Mouse (Mus musculus) kidney, postnatal 25 days (tissue): ENCODE measurements around the gene Chchd3.

Source experiments
- DNase-seq, 2 experiments: peaks; one replicate each; pipeline ENCODE4 v3.0.0; 2021; ENCODE audit warnings: mixed read lengths in 2 of 2

Chchd3 gene

GRCm38 (mm10) chr6:32931106-32931770 is 128.8 kb downstream of the Chchd3 start:
- no peak for DNase-seq

- DNase-seq, result no peak
Observed at GRCm38 (mm10) chr6:32922391-32922790, 137.7 kb downstream of the Chchd3 start.

- DNase-seq, result no peak
Observed at GRCm38 (mm10) chr6:32920091-32920490, 140.0 kb downstream of the Chchd3 start.

DNA sequence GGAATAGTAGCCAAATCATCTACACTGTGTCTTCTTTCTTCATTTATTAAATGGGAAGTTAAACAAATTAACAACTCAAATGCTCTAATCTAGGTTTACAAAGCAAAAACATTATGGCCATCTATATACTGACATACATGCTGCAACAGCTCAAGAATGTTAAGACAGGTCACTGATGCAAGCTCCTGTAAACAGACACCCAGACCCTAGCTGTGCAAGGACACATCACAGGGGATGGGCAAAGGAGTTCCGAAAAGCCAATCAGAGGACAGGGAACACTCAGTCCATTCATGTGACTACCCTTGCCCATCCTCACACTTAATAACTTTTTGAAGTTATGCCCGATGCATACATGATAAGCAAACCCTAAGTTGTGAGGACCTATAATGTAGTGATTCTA is 149.4 kb downstream of the Chchd3 start:
- DNase-seq, result no peak

DNA sequence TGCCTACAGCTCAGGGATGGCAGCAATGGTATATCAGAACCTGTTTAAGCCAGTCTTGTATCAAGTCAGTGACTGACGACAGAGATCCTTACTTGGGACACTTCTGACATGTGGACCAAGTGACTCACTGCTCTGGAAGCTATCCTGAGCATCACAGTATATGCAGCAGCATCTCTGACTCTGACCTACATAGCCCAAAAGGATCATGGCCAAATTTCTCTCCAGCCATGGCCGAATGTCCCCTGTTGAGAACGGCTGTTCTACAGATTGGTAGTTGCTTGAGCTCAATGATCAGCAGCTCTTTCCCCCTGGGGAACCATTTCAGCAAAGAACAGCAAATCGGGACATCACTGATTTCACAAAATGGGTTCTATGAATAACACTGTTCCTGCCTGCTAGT is 161.0 kb downstream of the Chchd3 start:
- no peak for DNase-seq

DNA sequence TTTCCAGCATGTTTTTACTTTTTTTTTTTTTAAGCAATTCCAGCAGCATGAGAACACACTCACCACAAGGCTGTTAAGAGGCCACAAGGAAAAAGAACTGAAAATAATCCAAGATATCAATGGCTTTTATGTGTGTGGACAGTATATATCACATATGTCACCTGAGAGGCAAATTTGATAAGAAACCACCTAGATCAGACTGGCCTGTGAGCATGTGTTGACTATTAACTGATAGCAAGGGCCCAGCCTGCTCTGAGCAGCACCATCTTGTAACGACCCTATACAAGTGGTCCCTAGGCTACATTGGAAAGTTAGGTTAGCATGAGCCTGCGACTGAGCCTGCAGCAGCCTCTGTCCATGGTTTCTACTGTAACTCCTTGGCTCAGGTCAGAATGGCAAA is 166.0 kb downstream of the Chchd3 start:
- DNase-seq, result no peak

DNA sequence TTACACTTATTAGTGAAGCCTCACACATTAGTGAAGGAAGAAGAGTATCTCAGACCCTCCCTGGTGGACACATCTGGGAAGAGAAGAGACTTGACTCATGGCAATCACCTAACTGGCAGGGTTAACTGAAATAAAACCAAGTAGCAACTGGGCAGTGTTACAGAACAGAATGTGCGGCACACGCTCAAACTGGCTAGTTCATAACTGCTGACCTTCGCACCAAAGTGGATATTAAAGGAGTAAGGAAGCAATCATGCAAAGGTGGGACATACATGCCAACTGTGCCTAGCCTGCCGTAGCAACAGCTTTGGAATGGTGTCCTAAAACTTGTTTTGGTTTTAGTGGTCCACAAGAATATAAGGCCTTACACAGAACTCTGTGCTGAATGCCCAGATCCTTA is 169.3 kb downstream of the Chchd3 start:
- peak; percentile 10 to 56 for DNase-seq

DNA sequence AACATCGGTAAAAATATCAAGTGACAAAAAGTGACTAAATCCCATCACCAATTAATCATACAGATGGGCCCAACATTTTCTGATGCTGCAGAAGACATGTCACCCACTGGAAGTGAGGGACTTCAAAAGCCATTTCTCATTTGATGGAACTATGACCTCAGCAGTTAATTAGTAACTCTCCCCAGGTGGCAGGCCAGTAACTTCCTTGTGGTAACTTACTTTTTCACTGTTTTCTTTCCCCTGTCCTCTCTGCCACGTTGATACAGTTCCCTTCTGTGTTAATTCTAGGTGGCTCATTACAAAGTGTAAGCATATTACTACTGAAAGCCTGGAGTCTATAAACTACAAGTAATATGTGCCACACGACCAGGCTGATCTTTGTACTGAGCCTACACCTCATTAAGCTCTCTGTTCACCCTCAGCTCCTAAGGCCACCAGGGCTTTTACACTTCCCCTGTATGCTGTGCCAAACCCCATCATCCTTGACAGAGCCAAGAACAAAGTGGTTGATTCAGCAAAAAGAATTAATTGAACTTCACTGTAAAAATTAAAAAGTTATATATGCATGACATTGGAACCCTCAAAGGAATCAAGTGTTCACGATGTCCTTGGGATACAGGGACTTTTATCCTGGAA is 171.0 kb downstream of the Chchd3 start:
- peak; percentile 34 to 66 for DNase-seq

- DNase-seq, result no peak
Observed at GRCm38 (mm10) chr6:32878586-32878985, 181.5 kb downstream of the Chchd3 start.

GRCm38 (mm10) chr6:32874176-32874575 is 185.9 kb downstream of the Chchd3 start:
- DNase-seq, result no peak

GRCm38 (mm10) chr6:32872805-32873204 is 187.3 kb downstream of the Chchd3 start:
- no peak for DNase-seq

GRCm38 (mm10) chr6:32850960-32851359 is 209.1 kb downstream of the Chchd3 start:
- no peak for DNase-seq

GRCm38 (mm10) chr6:32848974-32849373 is 211.1 kb downstream of the Chchd3 start:
- no peak for DNase-seq

- no peak for DNase-seq
Observed at GRCm38 (mm10) chr6:32845463-32845862, 214.6 kb downstream of the Chchd3 start.

DNA sequence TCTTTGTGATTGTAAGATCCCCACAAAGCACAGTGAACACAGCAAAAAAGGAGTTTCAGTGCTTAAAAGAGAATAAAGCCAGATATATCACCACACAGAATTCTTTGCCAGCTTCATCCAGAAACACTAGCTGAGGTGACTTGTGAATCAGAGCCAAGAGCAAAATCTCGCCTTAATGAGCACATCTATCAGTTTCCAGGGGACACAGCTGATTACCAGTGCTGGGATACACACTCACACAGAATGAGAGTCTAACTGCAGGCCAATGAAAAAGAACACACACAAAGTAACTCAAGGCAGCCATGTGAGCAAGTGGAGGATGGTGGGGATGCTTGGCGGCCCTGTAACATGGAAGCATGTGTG is 222.1 kb downstream of the Chchd3 start:
- no peak for DNase-seq

GRCm38 (mm10) chr6:32837165-32837938 is 222.7 kb downstream of the Chchd3 start:
- DNase-seq, result no peak

DNA sequence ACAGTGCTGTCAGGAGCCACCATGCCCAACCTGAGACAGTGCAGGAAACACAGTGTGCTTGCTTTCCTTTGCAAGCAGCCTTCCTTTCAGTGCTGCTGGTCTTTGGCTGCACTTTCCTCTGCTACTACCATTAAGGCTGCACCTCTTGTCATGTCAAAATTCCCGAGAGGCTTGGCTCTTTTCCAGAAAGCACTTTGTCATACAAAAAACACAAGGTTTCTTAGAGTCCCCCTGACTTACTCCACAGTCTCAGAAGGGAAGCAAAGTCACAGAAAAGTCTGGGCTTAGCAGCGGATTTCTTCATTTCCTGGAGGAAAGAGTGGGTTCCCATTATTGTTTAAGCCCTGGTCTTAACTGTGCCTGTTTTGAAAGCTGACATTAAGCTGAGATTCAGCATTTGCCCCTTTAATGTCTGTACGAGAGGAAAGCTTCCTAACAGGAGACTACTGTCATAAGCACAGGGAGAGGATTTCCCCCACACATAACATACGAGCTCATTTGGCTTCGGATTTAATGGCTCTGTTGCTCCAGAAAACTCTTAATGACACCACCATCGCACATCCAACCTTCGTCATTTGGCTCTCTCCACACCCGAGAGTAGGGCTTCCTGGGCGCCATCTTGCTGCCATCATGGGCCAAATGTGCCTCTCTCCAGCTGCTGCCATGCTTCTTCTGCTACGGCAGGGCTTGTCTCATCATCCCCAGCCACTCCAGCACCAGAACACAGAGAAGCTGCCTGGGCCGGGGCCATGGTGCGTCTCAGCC is 236.0 kb downstream of the Chchd3 start:
- DNase-seq, result no peak

DNA sequence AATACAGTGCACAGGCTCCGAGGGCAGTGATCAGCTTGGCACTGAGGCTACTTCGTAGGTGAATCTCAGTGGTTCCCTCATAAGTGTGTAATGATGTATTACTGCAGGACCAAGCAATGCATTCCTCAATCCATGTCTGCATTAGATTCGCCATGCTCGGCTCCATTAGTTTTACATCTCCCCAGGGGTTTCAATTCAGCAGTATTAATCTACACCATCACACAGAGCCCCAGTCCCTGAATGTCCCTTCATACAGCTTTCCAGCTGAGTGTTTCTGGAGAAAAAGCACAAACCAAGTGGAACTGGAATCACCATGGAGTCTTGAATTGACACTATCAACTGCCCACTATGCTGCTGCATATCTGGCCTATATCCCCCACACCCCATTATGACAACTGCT is 241.1 kb downstream of the Chchd3 start:
- DNase-seq, result no peak

DNA sequence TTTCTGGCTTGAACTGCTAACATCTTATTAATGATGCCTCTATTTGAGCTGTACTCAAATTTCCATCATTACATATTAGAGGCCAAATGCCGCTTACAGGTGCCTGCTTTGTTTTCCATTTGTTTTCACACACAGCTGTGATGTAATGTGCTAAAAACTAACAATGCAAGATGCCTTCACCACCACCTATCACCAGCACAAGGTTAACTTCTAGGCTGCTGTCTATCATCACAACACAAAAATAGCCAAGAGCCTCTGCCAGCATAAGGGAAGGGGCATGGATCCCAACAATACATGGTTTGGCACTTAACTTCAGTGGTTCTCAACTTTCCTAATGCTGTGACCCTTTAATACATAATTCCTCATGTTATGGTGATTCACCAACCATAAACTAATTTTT is 251.3 kb downstream of the Chchd3 start:
- no peak for DNase-seq

GRCm38 (mm10) chr6:32807771-32808170 is 252.3 kb downstream of the Chchd3 start:
- no peak for DNase-seq

DNA sequence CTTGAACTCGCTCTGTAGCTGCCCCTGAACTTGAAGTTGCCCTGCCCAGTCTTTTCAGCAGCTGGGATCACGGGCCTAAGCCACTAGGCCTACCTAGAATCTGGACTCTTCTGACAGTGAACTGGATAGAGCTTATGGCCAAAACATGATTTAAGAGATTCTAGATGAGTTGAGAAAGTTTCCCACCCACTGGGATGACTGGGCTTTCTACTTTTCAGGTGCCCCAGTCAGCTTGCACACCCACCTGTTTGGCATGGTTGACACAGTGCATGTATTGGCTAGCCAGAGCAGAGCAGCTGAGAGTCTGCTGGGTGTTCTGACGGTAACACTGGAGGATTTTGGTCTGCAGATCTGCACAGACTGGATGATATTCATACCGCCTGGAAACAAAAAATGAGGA is 256.4 kb downstream of the Chchd3 start:
- DNase-seq, result no peak

GRCm38 (mm10) chr6:32801776-32802175 is 258.3 kb downstream of the Chchd3 start:
- DNase-seq, result no peak

GRCm38 (mm10) chr6:32797525-32797924 is 262.5 kb downstream of the Chchd3 start:
- no peak for DNase-seq
